Mouse (Mus musculus) adrenal gland, postnatal 14 days (tissue): ENCODE measurements around the gene Arnt2. TPM values are rescaled to one million over a fixed set of nuclear protein-coding genes. Genes with fewer than 3 reads are reported as not detected.

ENCODE experiments used
- DNase-seq: peaks from one replicate; pipeline ENCODE4 v3.0.0; 2021; ENCODE audit warnings: mixed read lengths
- total RNA-seq: library from RNA; stranded (reverse); gene quantifications from 2 replicates; pipeline ENCODE4 v1.2.3, GENCODE M21; 2021

Arnt2 gene
- total RNA-seq, 1 experiment from 2014 or later, result 37.2 TPM

DNA sequence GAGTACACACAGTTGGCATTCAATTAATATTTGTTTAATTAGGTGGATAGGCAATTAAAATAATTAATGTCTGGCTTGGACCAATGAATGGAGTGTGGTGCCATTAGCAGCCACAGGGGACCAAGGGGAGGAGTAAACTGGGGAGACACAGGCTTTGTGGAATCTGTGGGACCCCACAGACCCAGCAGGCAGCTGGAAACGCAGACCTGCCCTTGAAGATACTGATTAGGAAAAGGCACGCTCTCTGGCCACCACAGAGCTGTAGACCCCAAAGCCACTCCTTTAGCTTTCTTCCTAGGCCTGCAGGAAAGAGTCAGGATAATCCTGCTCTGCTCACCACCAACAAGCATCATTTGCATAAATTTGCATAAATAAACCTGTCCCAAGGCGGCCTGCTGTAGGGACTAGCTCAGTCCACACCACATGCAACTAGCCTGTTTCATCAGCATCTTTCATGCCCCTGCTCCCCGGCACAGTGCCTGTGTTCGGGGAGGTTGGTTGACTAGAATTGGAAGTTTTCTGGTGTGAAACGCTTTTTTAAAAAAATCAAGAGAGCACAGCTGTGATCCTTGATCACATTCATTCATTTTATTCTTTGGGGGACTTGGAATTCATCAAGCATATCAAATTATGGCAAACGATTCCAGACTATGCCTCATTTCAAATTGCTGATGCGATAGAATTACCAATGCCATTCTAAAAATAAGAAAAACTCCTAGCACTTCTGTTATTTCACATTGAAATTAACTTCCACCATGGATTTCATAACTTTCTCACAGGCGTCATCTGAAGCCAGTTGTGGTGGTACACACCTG, 8.1 kb downstream of the Arnt2 start:
- no peak for DNase-seq

DNA sequence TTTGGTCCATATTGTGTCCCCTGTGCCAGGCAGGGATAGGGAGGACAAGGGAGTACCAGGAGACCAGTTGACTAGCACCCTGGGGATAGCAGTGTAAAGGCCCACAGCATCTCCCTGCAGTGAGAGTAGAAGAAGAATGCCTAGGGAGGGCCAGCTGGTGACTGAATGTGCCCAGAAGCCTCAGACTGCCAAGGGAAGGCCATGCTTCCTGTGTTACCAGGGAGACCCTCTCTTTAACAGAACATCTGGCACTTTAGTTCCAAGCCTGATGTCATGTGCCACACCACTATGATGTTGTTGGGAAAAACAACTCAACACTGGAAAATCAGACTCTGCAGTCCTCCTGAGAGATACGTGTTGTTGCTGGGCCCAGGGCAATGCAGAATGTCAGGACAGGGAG, 12.7 kb downstream of the Arnt2 start:
- no peak for DNase-seq

DNA sequence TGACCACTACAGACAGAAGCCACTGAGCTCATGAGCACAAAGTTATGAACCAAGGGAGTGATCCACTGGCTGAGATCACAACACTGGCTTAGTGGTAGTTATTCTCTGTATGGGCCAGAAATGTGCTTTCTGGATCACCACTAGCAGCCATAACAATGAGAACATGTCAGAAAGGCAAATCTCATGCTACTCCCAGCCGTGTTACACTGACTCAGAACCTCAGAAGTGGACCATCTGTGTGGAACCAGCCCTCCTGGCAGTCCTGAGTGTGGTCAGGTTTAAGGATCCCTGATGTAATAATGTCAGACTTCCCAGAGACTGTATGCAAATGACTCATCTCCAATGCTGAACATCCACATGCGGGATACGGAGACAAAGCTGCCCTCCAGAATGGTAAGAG, 13.4 kb downstream of the Arnt2 start:
- DNase-seq, result no peak

DNA sequence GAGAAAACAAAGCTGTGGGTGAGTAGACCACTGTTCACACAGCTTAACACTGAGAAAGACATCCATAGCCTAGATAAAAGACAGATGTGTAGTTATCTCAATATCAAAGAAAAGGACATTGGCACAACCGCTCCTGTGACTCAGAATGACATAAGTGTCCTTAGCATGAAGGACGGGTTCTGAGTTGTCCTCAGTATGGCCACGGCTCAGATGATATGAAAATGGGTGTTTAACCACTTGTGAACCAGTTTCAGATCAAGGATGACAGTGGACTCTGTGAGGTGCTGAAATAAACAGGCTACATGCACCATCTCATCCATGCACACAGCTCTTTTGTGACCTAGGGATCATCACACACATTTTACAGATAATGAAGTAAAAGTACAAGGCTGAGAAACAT, 22.1 kb downstream of the Arnt2 start:
- peak; percentile 53 for DNase-seq

DNA sequence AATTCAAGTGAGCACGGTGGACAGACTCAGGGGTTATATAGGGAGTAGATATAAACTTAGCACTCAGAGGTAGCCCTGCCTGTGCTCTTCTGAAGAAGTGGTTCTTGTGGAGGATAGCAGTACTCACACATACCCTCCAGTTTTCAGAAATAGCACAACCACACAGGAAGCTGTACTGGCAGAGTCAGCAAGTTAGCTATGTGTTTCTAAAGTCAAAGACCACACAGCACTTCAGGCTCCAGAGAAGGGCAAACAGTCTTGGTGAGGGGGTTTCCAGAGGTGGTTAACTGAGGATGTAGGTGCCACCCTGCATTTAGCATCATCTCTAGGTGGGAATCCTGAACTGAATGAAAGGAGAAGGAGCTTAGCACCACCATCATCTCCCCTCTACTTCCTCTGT, 23.5 kb downstream of the Arnt2 start:
- DNase-seq, result no peak

DNA sequence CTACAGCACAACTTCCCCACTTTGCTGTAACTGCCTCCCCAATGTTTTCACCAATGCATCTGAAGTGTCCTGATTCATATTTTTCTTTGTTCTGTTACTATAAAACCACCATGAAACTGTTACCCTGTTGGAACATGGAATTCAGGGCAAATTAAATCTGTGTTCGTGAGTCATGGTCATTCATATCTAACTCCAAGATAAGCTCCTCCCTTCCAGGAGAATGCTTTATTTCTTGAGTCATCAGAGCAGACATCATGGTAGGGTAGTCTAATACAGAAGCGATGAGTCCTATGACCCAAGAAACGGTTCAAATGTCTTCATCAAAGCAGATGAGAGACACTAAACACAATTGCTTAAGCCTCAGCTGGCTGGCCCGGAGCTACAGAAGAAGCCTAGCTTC, 25.2 kb downstream of the Arnt2 start:
- DNase-seq, result no peak

DNA sequence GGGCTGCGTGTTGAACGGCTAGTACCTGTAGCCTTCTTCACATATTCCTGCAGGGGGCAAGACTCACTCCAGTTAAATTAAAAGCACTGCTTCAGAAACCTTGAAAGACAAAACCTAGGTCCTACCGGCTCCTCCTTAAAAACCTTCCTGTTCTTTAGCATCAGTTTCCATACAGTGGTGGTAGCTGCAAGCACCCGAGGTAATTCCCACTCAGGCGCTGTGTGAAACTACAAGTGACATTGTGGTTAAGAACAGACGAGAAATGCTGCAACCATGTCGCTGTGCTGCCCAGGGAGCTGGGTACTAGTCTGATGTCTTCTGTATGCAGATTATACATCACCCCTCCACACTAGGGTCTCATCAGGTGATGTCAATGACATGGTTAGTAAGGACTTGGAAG, 25.9 kb downstream of the Arnt2 start:
- DNase-seq, result no peak

DNA sequence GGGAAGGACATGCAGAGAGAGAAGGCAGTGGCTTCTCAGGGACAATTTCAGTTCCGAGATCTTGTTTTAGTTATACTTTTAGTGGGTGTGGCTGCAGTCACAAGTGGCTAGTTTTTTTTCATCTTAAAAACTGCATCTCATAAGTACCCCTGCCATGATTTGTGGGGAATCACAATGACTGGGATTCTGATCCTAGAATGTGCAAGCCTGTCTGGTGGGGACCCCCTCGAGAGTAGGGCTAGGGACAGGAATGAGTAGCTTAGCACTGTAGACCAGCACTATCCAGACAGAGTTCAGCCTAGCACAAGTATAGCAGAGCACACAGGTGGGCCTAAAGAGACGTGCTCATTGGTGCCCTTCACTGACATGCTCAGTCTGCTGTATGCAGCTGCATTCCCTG, 27.6 kb downstream of the Arnt2 start:
- no peak for DNase-seq

DNA sequence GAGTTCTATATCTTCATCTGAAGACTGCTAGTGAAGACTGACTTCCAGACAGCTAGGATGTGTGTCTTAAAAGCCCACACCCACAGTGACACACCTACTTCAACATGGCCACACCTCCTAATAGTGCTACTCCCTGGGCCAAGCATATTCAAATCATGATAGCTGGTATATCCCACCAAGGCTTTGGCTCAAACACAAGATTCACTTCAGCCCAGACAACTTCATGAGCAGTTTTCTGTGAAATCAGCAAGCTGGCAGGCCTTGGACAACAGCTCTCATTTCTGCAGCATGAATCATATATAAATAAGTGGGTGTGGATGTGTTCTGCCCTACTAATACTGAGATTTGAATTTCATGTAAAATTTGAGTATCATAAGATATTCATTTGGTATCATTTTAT, 29.2 kb downstream of the Arnt2 start:
- DNase-seq, result no peak

DNA sequence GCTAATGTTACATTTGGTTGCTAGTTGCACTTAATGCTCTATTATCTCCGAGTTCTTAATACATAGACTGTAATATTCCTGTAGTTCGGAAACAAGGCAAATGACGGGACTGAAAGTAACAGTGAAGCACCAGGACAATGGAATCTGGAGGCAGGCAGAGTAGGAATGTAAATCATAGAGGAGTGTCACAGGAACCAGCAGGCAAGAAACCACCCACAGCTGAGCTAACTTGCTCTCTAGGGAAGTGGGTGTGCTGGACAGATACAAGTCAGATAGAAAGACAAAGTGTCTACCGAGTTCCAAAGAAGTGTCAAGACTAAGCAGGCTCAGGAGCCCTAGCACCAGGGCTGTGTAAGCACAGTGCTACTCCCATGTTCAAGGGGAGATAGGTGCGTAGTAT, 32.6 kb downstream of the Arnt2 start:
- DNase-seq, result no peak

DNA sequence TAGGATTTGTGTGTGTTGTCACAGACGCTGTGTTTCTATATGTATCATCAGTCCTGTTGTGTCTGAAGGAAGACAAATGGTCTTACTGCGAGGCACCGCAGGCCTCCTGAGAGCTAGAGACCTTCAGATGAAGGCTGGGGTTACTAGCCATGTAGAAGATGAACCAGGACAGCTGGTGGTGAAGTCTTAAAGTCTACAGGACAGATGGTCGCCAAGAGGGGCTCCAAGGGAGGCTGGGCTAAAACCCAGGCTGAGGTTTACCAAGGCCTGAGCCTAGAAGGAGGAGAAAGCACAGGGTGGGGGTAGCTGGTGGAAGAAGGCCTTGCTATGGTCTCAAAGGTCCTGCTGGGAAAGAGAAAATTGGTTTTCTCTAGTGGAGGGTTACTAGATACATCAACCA, 36.3 kb downstream of the Arnt2 start:
- DNase-seq, result no peak

DNA sequence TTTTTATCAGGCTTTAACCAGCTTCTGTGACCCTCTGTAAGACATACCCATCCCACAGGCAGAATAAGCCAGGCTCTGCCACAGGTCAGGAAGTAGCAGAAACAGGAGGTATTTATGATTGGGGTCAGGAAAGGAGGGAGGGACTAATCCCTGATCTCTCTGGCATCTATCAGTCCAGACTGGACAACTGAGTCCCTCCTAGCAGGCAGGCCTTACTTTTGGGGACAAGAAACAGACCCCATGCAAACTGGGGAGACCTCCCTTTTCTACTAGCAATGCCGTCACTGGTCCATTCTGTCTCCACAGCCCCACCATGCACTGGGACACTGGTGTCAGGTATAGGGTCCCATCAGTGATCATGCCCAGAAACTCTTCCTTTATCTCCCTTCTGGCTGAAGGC, 37.1 kb downstream of the Arnt2 start:
- DNase-seq, result no peak

DNA sequence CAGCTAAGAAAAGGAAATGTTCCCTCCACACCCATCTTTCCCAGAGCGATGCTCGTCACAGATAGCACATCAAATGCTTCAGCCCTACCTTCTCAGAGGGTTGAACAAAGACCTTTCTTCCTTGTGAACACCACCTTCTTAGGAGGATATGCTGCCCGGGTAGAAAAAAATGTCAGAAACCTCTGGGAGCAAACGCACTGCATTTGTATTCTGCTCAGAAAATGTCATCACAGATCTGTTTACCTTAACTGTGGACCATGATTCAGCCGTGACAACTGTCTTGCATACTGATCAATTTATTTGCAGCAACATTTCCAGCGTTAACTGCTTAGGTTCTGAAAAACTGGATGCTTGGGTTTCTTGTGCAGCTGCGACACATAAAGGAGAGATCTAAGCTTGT, 37.7 kb downstream of the Arnt2 start:
- no peak for DNase-seq

DNA sequence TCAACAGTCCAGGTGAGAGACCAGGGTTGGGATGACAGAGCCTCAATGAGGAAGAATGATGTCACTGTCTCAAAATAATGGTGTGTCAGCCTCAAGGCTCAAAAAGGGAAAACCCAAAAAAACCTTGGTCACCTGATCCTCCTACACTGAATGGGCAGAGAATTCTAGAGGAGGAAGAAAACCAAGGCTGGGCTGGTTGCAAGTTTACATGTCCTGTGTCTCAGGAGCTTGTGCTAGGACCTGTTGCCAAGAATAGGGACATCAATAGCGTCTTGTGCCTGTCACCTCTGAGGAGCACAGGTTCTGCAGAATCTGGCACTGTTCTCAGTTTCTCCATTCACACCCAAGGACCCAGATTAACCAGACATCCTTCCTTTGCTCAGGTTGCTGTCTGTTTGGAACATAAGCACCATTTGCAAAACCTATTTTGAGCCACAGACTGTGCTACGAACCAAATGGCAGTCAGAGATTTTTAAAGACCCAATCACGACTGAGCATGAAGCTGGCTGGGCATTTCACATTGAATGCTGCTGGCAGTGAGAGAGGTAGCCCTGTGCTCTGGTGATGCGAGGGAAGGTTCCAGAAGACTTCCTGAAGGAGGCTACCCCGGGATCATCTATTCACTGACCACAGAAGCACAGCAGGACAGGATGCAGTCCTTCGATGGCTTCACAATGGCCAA, 38.9 kb downstream of the Arnt2 start:
- no peak for DNase-seq

DNA sequence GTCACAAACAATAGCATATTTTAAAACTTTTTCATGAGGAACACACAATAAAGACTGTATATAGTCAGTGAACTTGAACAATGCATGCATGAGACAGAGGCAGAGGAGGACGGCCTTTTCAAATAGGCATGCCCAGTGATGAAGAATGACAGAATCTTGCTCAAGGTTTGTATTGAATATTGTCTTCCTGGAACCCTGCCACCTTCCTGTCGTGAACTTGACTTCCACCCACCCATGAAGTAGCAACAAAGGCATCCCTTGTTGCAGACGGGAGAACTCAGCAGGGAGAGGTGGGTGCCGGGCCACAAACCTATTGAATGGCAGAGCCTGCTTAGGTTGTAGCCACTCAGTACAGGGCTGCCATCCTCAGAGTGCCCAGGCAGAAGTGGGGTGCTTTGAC, 43.7 kb downstream of the Arnt2 start:
- no peak for DNase-seq

DNA sequence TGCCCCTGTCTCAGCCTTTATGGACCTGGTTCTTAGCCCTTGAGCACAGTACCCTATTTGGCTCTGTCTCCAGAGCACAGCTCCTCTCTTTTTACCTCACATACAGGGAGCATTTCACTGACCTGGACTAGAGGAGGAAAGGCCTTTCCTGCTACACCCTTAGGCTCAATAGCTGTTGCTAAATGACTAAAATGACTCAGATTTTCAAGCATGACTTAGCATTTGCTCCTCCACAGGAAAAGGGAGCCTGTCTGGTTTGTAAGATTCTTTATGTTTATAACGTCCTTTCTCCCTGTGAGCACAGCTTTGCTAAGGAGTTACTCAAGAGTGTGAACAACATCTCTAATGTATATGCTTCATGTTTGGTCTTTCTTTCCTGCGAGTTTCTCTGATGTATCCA, 47.3 kb downstream of the Arnt2 start:
- peak; percentile 25 for DNase-seq

DNA sequence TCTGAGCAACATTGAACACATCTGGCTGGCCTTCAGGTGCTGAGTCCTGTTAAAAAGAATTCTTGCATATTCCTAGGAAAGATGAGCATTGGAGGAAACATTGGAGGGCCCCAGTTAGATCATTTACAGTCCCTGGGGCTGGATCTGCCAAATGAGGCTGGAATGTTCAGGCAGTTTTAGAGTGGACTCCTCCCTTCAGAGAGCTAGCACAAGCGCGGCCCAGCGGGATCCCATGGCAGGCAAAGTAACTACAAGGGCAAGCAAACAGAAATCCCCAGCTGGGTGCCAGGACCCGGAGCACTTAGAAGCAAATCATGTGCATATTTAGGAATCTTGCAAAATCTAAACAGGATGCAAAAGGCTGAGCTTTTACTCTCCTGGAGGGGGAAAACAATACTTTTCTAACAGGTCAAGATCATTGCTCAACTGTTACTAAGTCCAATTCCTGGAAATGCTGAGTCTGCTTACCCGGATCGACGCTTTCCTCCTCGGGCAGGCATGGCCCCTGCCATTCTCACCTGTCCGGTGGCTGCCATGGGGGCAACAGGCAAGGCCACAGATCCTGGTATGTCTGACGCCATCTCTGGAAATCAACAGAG, 48.8 kb downstream of the Arnt2 start:
- DNase-seq, result peak; percentile 16

DNA sequence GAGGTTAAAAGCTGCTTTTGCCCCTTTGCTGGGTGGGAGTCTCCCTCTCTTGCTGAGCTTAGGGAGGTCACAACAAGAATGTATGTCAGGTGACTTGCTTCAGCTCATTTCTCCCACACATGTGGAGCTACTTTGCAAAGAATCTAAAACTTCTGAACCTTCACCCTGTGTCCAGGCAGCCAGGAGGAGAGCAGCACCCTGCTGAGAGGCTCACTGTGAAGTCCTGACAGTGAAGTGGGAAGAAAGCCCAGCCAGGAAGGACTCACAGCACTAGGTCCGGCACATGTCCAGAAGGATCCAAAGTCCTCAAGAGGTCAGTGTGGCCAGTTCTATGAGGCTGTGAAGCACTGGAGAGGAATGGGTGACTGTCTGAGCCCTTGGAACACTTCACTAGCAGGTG, 51.5 kb downstream of the Arnt2 start:
- no peak for DNase-seq

DNA sequence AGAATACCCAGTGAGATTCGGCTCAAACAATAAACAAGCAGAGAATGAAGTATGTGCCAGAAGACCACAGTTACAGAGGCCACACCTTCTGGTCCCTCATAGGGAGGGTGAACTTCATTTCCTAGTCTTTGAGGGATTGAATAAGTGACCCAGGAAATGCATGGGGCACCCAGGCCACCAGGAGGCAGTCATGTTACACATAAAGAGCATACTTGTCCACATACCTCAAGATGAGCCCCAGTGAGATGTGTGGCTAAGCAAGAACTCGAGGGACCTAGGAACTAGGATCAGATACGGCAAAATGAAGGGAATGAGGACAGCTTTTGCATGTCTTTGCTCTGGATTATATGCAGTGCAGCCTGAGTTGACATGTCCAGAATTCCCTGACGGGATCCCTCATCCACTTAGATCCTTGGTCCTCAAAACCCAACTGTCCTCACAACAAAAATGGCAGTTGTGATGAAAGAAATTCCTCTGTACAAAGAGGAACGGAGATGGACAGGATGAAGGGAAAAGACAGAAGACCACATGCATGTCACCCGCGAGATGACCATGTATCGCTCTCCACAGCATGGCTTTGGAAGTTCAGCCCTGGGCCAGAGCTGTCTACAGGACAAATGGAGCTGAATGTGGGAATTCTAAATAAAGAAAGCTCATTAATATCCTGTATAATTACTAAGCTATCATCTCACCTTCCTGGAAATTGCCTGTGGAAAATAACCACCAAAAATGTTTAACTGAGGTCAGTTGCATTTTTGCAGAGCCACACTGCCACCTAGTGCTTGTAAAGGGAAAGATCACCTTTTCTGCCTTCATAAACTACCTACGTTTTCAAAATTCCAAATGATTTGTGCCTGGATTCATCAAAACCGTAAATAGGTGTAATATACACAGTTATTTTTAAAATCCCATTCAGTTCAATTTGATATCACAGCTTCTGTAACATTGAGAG, 54.1 kb downstream of the Arnt2 start:
- DNase-seq, result peak; percentile 82

DNA sequence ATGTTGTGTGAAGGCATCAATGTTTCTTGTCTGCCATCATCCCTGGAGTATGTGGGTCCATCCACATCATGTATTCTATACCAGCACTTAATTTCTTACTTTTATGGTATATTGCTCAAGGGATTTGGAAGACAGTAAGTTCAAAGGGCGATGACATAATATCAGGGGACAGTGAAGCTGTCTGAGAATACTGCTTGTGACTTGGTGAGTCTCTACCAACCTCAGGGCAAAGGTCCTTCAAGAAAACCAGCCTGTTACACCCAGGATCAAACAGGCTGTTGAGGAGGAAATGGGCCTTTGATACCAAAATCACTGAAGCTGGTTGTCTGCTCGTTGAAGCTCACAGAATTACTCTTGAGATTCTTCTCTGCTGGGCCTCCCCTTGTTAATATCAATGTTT, 55.1 kb downstream of the Arnt2 start:
- no peak for DNase-seq

DNA sequence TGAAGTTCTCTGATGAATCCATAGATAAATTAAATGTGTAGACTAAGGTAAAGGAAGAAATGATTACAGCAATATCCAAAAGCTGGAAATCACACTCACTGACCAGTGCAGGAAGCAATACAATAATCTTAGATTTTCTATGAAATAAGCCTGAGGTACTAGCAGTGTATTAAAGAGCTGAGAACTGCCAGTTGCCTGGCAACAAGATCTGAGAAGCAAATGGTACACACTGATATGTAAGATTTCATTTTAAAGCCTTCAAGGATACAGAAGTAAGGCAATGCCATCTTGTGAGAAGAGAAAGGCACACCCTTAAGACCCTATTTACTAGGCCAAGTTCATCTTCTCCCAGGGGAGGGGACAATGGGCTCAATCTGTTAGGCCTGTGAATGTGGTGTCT, 59.4 kb downstream of the Arnt2 start:
- DNase-seq, result no peak

DNA sequence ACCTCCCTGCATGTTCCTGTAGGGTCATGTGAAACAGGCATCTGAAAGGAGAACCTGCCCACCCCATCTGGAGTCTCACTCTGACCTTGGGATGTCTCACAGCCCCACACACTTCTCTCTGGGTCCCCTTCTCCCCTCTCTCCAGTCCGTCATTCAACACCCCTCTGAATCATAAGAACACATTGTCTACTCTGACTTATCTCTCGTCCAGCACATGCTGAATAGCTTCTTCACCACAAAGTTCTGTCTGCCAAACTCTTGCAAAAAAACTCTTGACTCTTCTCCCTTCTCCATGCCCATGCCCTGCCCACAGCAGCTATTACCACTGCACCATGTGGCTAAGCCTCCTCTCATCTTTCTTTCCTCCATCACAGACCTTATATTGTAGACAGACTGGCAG, 60.0 kb downstream of the Arnt2 start:
- no peak for DNase-seq
